Mouse (Mus musculus) cerebellum, adult 2 months (tissue): ENCODE results near the gene 1700006A11Rik. TPM values are rescaled to one million over a fixed set of nuclear protein-coding genes. Genes with fewer than 3 reads are reported as not detected.
"Not testable (repeated sequence)": the region's sequence is repeated elsewhere in the genome, so short reads cannot be mapped to it uniquely, and the experiment has no call there.

Source experiments
- DNase-seq, 2 experiments: peaks; one replicate each; pipeline ENCODE4 v3.0.0; 2021
- H3K27ac ChIP-seq: fragments of 200-500 bp; 2 replicates; pipeline ENCODE4 v1.5.1; 2012; ENCODE audit warnings: low read length, control low read depth, inconsistent platforms; ENCODE audit not compliant: insufficient read depth
- H3K27me3 ChIP-seq: fragments of 200-500 bp; 2 replicates; pipeline ENCODE4 v1.6.1; 2012; ENCODE audit warnings: inconsistent platforms, mild to moderate bottlenecking, low read length, moderate library complexity; ENCODE audit not compliant: control insufficient read depth, insufficient read depth
- H3K4me1 ChIP-seq: fragments of 200-500 bp; 2 replicates; pipeline ENCODE4 v1.6.1; 2011; ENCODE audit warnings: low read length; ENCODE audit not compliant: control insufficient read depth, insufficient read depth
- H3K4me3 ChIP-seq: fragments of 200-500 bp; replicated peaks from 2 replicates; pipeline ENCODE3; 2011; ENCODE audit warnings: mild to moderate bottlenecking, low read depth, low read length, control low read depth; ENCODE audit not compliant: insufficient read depth
- CTCF ChIP-seq: fragments of 200-500 bp; IDR thresholded peaks from 2 replicates; pipeline ENCODE4 v1.5.1; 2011; ENCODE audit warnings: low read depth, mild to moderate bottlenecking, control low read depth, low read length, moderate library complexity, borderline replicate concordance; ENCODE audit not compliant: insufficient read depth
- POLR2A ChIP-seq: fragments of 200-500 bp; IDR thresholded peaks from 2 replicates; pipeline ENCODE4 v1.6.1; 2011; ENCODE audit warnings: low read length, control low read depth, borderline replicate concordance; ENCODE audit not compliant: insufficient read depth
- WGBS: fragments of 180-500 bp; shearing (Covaris S2); methylation state at CpG from one replicate; pipeline ENCODE4 v1.1.7; 2018; 5-methylcytosine and 5-hydroxymethylcytosine counted together
- polyA plus RNA-seq: library from polyadenylated mRNA; depleted of rRNA; stranded (reverse); fragments of >200 nt; gene quantifications from 2 replicates; pipeline ENCODE4 v1.2.3, GENCODE M21; 2012; rRNA removed

1700006A11Rik gene
- not detected in 2 replicates for polyA plus RNA-seq

DNA sequence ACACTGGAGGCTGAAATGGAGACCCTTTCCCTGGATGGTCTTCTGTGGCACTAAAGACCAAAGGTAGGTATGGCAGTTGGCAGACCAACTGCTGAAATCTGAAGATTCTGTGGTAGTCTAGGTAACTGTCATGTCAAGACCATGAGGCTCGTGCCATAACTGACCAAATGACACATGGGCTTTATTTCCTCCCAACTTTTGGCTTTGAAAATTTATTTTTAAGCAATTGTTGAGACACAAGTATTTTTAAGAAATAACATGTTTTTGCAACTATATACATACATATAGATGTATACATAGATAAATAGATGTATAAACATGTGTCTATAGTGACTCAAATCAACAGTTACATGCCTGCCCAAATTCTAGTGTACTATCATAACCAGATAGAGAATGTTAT, at the start of gene 1700006A11Rik:
Gene 1700006A11Rik, minus strand, starts transcription at position 101 of the 400 bp plus-strand sequence.
- DNase-seq = no peak
- H3K27ac ChIP-seq = no peak within 1 kb of the TSS
- TF ChIP-seq CTCF (no peak), POLR2A (no peak)
- H3K4me3 ChIP-seq = no peak within 1 kb of the TSS
- no peaks in the 10 kb centered on the region for H3K4me1 ChIP-seq
- 79% methylated on average over 1 of the region's 1 CpGs for WGBS
- H3K27me3 ChIP-seq = no peaks in the 10 kb centered on the region

DNA sequence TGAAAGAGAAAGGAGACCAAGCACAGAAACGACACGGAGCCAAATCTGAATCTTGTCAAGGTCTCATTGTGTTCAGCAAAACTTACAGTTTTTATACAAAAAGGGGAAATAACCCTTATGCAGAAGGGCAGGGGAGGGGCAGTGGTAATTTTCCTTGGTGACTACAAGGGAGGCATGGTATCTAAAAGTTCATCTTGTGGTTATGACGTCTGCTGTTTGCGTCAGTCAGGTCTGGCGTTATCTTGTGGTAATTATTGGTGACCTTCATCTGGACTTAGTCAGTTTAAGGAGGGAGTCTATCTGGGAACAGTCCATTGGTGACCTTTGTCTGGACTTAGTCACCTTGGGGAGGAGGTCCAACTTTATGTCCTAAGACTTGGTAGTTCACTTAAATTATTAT, 48.5 kb upstream of the 1700006A11Rik start:
- not testable (repeated sequence) for H3K27me3 ChIP-seq, H3K27ac ChIP-seq, DNase-seq, H3K4me3 ChIP-seq, H3K4me1 ChIP-seq
- WGBS = 86% methylated on average over 5 of the region's 5 CpGs

DNA sequence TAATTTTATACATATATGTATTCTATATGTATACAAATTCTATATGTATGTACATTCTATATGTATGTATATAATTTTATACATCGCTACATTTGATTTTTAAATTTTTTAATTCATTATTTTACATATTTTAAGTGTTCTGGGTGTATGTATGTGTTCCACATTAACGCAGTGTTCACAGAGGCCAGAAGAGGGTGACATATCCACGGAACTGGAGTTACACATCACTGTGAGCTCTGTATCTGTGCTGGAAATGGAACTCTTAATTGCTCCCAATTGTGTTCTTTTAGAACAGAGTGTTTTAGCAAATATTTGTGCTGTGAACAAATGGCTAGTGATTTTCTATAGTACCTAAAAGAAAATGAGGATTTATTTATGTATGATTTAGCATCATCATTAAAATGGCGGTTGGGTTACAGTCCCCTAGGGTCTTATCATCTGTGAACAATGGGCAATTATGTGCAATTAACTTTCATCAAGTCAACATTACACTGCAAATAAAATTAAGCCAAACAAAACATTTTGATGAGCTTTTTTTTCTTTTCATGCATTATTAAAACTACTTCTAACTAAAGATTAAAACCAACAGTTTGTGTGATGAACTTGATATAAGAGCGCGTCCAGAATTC, 40.4 kb upstream of the 1700006A11Rik start:
- WGBS = 91% methylated on average over 6 of the region's 6 CpGs
- TF ChIP-seq POLR2A (no peak), CTCF (no peak)
- no peaks in the 10 kb centered on the region for H3K4me1 ChIP-seq

DNA sequence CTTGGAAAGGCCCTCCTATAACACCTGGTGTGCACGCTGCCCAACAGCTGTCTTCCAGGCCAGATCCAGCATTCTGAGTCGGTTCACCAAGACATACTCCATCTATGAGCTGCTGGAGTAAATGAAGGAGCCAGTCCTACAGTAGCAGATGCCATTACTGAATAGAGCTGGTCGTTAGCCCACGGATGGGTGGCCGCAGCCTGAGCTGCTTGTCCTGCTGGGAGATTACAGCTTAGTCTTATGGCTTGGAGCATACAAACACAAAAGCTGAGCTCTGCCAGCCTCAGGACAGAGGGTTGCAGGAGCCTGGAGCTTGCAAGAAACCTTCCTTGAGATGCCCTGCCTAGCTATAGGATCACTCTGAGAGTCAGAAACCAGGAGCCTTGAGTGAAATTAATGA, 33.6 kb downstream of the 1700006A11Rik start:
- Histone ChIP-seq H3K27ac (no peak overlapping the region), H3K4me3 (no peak overlapping the region), H3K27me3 (no peaks in the 10 kb centered on the region), H3K4me1 (peaks cover 2% of the 10 kb centered on the region; the same call in 1 of the 2 replicates)
- 13% methylated on average over 5 of the region's 5 CpGs for WGBS
- no peak for DNase-seq
- no peak for TF ChIP-seq POLR2A
- no peak for TF ChIP-seq CTCF

More for the DNA sequence above, 40.4 kb upstream of the 1700006A11Rik start:
- DNase-seq = no peak
- Histone ChIP-seq H3K27ac (no peak overlapping the region), H3K4me3 (no peak overlapping the region), H3K27me3 (no peaks in the 10 kb centered on the region)

DNA sequence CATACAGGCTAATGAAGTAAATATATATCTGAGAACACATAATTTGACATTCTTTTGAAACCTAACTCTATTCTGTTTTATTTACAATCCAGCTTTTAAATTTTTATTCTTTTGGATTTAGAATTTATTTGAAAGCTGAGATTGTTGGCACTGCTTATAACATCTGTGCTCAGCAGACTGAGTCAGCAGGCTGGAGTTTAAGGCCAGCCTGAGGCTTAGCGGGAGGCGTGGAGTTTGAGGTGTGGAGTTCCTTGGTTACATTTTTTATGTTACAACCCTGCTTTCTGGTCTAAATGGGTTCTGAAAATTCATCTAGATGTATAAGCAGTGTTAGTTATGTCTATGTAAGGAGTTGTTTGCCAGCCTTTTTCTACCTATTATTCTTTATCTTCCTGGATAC, 35.7 kb downstream of the 1700006A11Rik start:
- TF ChIP-seq POLR2A (no peak), CTCF (no peak)
- WGBS = 32% methylated on average over 2 of the region's 2 CpGs
- Histone ChIP-seq H3K4me1 (peaks cover 2% of the 10 kb centered on the region; the same call in 1 of the 2 replicates), H3K4me3 (no peak overlapping the region), H3K27ac (no peak overlapping the region), H3K27me3 (no peaks in the 10 kb centered on the region)
- no peak for DNase-seq

DNA sequence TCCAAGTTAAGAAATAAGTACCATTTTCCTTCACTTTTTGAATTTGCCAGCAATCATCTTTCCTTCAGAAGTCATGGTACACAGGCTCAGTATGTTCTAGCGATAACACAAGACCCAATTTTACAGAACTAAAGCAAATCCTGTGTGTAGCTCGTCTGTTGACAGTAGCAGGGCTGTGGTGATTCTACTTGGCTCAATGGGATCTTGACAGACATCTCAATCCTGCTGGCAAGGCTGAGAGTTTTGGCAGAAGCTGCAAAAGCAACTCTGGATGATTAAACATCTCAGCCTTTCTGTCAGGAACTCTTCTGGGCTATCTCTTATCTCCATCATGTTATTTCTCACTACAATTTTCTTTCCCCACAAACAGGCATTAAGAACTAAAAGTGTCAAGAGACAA, 36.2 kb downstream of the 1700006A11Rik start:
- Histone ChIP-seq H3K27ac (no peak overlapping the region), H3K4me3 (no peak overlapping the region), H3K27me3 (no peaks in the 10 kb centered on the region), H3K4me1 (peaks cover 2% of the 10 kb centered on the region; the same call in 1 of the 2 replicates)
- whole genome bisulfite sequencing = 11% methylated on average over 2 of the region's 2 CpGs
- no peak for DNase-seq
- no peak for TF ChIP-seq CTCF
- no peak for TF ChIP-seq POLR2A

DNA sequence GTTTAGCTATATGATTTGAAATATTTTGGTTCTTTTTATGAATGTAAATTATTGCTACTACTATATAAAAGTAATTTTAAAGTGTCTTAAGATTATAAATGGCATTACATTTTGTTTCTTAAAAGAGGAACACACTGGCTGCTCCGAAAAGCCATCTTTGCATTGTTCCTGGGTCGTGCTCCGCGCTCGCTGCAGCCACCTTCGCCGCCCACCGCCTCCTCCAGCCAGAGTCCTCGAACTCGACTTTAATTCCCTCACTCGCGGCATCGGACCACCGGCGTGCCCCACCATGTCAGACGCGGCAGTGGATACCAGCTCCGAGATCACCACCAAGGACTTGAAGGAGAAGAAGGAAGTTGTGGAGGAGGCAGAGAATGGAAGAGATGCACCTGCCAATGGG, 40.5 kb downstream of the 1700006A11Rik start:
- not testable (repeated sequence) for H3K27me3 ChIP-seq, H3K4me3 ChIP-seq, H3K4me1 ChIP-seq, H3K27ac ChIP-seq, DNase-seq
- 96% methylated on average over 18 of the region's 18 CpGs for WGBS

DNA sequence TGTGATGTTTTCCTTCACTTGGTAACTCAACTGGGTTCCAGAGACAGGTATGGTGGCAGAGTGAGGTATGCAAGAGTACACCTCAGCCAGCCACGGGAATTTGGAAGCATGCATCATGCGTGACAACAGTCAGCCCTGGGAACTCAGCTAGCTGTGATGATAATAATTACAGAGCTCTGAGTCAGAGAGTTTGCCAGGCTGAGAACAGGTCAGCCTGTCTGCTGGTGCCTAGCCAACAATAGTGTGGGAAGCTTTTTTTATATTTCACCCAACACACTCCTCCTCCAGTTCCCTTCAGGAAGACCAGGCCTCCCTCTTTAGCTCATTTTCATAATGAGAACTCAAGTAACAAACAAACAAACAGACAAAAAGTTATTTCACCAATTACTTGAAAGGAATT, 53.8 kb downstream of the 1700006A11Rik start:
- 42% methylated on average over 2 of the region's 2 CpGs for WGBS
- Histone ChIP-seq H3K27me3 (no peaks in the 10 kb centered on the region), H3K4me1 (no peaks in the 10 kb centered on the region)

More for the DNA sequence above, 53.8 kb downstream of the 1700006A11Rik start:
- no peak overlapping the region for H3K27ac ChIP-seq
- no peak overlapping the region for H3K4me3 ChIP-seq
- no peak for DNase-seq
- TF ChIP-seq POLR2A (no peak), CTCF (no peak)
